ENCODE assay signal across 14 mouse cellular contexts in genomic region chr17:86376389-86376788, GRCm38 (mm10).
"Had no signal": no experiment of that assay in that cellular context is flagged by ENCODE, and none has a peak within 500 bp of the region (broad histone marks: within the 10 kb centered on the region; RNA-seq: fewer than 3 reads in every experiment).

No protein-coding gene starts in this region.

- H3K9me3 ChIP-seq: limb, embryonic 10.5 days; liver, embryonic 15.5 days; midbrain, embryonic 12.5 days; neural tube, embryonic 15.5 days had no signal

- H3K4me3 ChIP-seq: limb, embryonic 10.5 days; liver, embryonic 15.5 days; midbrain, embryonic 12.5 days; myocyte; neural tube, embryonic 15.5 days had no signal

- H3K36me3 ChIP-seq: limb, embryonic 10.5 days; liver, embryonic 15.5 days; midbrain, embryonic 12.5 days; neural tube, embryonic 15.5 days had no signal

- H3K27ac ChIP-seq: limb, embryonic 10.5 days; liver, embryonic 15.5 days; midbrain, embryonic 12.5 days; neural tube, embryonic 15.5 days had no signal

- ATAC-seq: intestine, postnatal 0 days; lung, postnatal 0 days had no signal

- H3K27me3 ChIP-seq: liver, embryonic 15.5 days; neural tube, embryonic 15.5 days had no signal

- DNase-seq: kidney, adult 8-10 months; kidney, postnatal 36 days; layer of hippocampus, adult 9-11 months; lung, adult 2 months; retina, postnatal 1 day; right cerebral cortex, postnatal 14 days; thymus, postnatal 36 days had no signal
